Mouse (Mus musculus) right cerebral cortex, adult 18-20 months (tissue): ENCODE results near the gene Tceal8.

ENCODE experiments used
- DNase-seq: peaks from one replicate; pipeline ENCODE4 v3.0.0; 2022; ENCODE audit warnings: mixed read lengths

The Tceal8 gene

DNA sequence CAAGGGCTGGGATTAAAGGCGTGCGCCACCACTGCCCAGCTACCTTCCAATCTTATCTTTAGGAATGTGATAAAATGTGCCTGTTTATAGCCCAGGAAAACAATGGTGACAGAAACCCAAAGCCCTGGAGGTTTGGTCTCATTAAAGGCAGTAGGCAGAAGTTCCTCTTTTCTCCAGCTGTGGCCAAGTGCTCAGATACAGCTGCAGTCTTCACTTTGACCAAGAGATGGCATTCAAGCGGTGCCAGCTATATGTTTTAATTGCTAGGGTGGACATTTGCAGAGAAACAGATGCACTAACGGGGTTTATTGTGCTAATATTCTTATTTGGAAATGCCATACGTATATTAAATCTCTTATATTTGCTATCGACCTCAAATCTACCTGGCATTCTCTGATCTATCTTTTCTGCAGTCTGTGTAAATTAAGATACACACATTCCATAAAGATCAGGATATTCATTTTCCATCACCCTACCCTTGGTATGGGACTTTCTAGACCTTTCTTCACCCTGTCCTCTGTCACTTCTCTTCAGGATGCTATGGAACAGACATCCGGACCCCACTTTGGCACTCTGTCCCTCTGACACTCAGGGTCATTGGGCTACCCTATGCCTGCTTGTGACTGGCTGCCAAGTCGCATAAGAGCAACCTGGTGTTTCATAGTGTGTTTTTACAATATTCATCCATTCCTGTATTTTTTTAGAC lies 45.0 kb downstream of the Tceal8 start:
- DNase-seq = no peak
